Mouse (Mus musculus) CD8-positive naive resting alpha-beta T cell, adult 57 days (primary cell): Measurements from ENCODE around the gene Esrrb. TPM values are rescaled to one million over a fixed set of nuclear protein-coding genes. Genes with fewer than 3 reads are reported as not detected.

ENCODE experiments used
- total RNA-seq: library from RNA; stranded (reverse); gene quantifications from one replicate; pipeline ENCODE4 v1.2.4, GENCODE M21; 2023

Esrrb gene
- total RNA-seq = not detected

DNA sequence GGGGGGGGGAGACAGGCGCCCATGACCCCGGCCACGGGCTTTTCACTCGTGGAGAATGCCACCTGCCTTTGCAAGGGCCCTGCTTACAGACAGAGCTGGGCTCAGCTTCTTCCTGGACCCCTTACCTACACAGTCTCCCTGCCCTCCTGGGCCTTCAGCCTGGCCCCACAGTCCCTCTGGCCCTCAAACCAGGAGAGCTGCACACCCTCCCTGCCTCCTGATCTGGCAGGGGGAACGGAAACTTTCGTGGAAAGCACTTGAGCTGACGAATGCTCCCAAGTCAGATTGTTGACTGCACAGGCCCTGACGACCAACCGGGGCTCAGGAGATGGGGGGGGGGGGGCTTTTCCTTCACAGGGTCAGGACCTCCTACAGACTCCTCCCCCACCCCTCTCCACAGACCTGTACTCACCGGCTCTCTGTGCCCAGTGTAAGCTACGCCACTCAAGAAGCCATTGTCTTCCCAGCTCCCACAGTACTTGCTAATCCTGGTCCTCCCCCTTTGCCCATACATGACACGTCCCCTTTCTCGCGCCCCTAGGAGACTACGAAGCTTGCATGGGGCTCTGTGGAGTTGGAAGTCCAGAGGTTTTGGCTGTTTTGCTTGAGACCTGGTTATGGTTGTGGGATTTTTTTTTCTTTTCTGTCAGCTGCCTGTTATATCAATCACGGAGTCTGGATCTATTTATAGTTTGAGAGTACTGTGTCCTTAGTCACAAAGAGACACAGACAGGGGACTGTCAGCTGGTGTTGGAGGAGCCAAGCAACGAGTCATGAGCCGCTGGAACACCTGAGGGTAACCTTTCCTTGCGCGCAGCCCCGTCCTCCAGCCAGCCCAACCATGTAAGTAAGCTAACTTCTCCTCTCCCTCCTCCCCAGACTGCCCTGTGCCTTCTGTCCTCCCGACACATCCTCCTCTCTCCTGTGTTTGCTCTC lies at the start of gene Esrrb:
Esrrb (plus strand) TSS at position 422 of the 936 bp plus-strand sequence.

Other genes with a start within 250 kb of the Esrrb start
- gene Gpatch2l, start 119.3 kb upstream of the Esrrb start, total RNA-seq = 57.8 TPM